In genomic region chr19:9956624-9957388, GRCm38 (mm10) we compare ENCODE assay signal across 24 mouse cellular contexts. TPM values are rescaled to one million over a fixed set of nuclear protein-coding genes. Genes with fewer than 3 reads are reported as not detected.
A peak's percentile ranks its signal among the peaks of the same experiment; 100 is the strongest.
DNase-seq lines count a peak whose midpoint lies in the region; ATAC-seq and TF ChIP-seq lines count a peak whose summit lies in the region.
"Had no signal": no experiment of that assay in that cellular context is flagged by ENCODE, and none has a peak within 500 bp of the region (broad histone marks: within the 10 kb centered on the region; RNA-seq: fewer than 3 reads in every experiment).

No protein-coding gene starts in this region.

- TF ChIP-seq CTCF in forebrain, postnatal 0 days (IDR thresholded peaks at IDR 0.05; ENCODE audit: low read depth), result no peak
- no peak for TF ChIP-seq CTCF in hindbrain, postnatal 0 days (IDR thresholded peaks at IDR 0.05; ENCODE audit: low read depth)

- H3K4me2 ChIP-seq in forebrain, postnatal 0 days (ENCODE audit: low read depth), result no peak overlapping the region
- H3K4me2 ChIP-seq in forebrain, embryonic 14.5 days (ENCODE audit: low read length), result no peak overlapping the region
- no peak overlapping the region for H3K4me2 ChIP-seq in hindbrain, postnatal 0 days (ENCODE audit: low read depth, low read length)
- H3K4me2 ChIP-seq: embryonic facial prominence, embryonic 12.5 days; heart, embryonic 11.5 days; intestine, embryonic 15.5 days; kidney, embryonic 15.5 days; neural tube, embryonic 12.5 days had no signal

- H3K9ac ChIP-seq in forebrain, postnatal 0 days, result no peak overlapping the region
- no peak overlapping the region for H3K9ac ChIP-seq in forebrain, embryonic 14.5 days (ENCODE audit: low read length)
- no peak overlapping the region for H3K9ac ChIP-seq in hindbrain, postnatal 0 days (replicated peaks; ENCODE audit: low read length)
- H3K9ac ChIP-seq: embryonic facial prominence, embryonic 12.5 days; intestine, embryonic 15.5 days; kidney, embryonic 15.5 days; neural tube, embryonic 12.5 days had no signal

- ATAC-seq in forebrain, postnatal 0 days, result peak; percentile 59
- no peak for ATAC-seq in forebrain, embryonic 14.5 days
- peak; percentile 78 for ATAC-seq in hindbrain, postnatal 0 days
- ATAC-seq: CD4-positive, CD25-positive, alpha-beta regulatory T cell, adult 4 months; intestine, embryonic 15.5 days had no signal

- no peaks in the 10 kb centered on the region for H3K4me1 ChIP-seq in forebrain, postnatal 0 days (ENCODE audit: insufficient read depth)
- H3K4me1 ChIP-seq in forebrain, embryonic 14.5 days (ENCODE audit: control insufficient read depth, insufficient read depth, low read length), result peaks cover 4% of the 10 kb centered on the region; the same call in 1 of the 2 replicates
- H3K4me1 ChIP-seq in hindbrain, postnatal 0 days (ENCODE audit: insufficient read depth, low read length), result no peaks in the 10 kb centered on the region; the same call in 1 of the 2 replicates

- no peak overlapping the region for H3K4me3 ChIP-seq in forebrain, postnatal 0 days (ENCODE audit: low read depth, low read length)
- H3K4me3 ChIP-seq in forebrain, embryonic 14.5 days (ENCODE audit: low read depth, low read length), result no peak overlapping the region
- no peak overlapping the region for H3K4me3 ChIP-seq in hindbrain, postnatal 0 days (ENCODE audit: low read length)
- no peak overlapping the region for H3K4me3 ChIP-seq in macrophage (ENCODE audit: inconsistent target)
- H3K4me3 ChIP-seq: embryonic facial prominence, embryonic 12.5 days; intestine, embryonic 15.5 days; kidney, embryonic 15.5 days; neural tube, embryonic 12.5 days had no signal

- DNase-seq in forebrain, postnatal 0 days, result no peak
- no peak for DNase-seq in forebrain, embryonic 14.5 days (ENCODE audit: low spot score)
- DNase-seq in layer of hippocampus, adult 9-11 months, result peak; percentile 50
- no peak for DNase-seq in layer of hippocampus, postnatal 14 days (ENCODE audit: low spot score in 2 of 2)
- peak; percentile 33 for DNase-seq in hindbrain, postnatal 0 days (ENCODE audit: low spot score)
- DNase-seq in urinary bladder, postnatal 36 days (ENCODE audit: low spot score in 2 of 2), result no peak
- no peak for DNase-seq in urinary bladder, postnatal 4 days (ENCODE audit: low spot score in 2 of 2)
- DNase-seq: adrenal gland, postnatal 10 days; cerebellum, adult 2 months; gastrocnemius, postnatal 14 days; heart, postnatal 36 days; lung, adult 2 months; lung, postnatal 36 days; right cerebral cortex, postnatal 14 days; thymus, postnatal 14 days had no signal

- peaks cover 26% of the 10 kb centered on the region; the same call in 1 of the 2 replicates for H3K79me2 ChIP-seq in macrophage (ENCODE audit: inconsistent target)

- H3K9me3 ChIP-seq in forebrain, postnatal 0 days (ENCODE audit: low read length), result no peaks in the 10 kb centered on the region
- H3K9me3 ChIP-seq in forebrain, embryonic 14.5 days (replicated peaks; ENCODE audit: control insufficient read depth, low read length), result no peaks in the 10 kb centered on the region
- H3K9me3 ChIP-seq in hindbrain, postnatal 0 days (ENCODE audit: low read length), result no peaks in the 10 kb centered on the region
- H3K9me3 ChIP-seq: embryonic facial prominence, embryonic 12.5 days; intestine, embryonic 15.5 days; kidney, embryonic 15.5 days; neural tube, embryonic 12.5 days had no signal

- no peaks in the 10 kb centered on the region for H3K36me3 ChIP-seq in forebrain, postnatal 0 days (ENCODE audit: insufficient read depth)
- H3K36me3 ChIP-seq in forebrain, embryonic 14.5 days (ENCODE audit: control insufficient read depth, insufficient read depth, low read length), result no peaks in the 10 kb centered on the region
- no peaks in the 10 kb centered on the region for H3K36me3 ChIP-seq in hindbrain, postnatal 0 days (ENCODE audit: insufficient read depth, low read length)
- no peaks in the 10 kb centered on the region for H3K36me3 ChIP-seq in macrophage (ENCODE audit: inconsistent target)
- H3K36me3 ChIP-seq: embryonic facial prominence, embryonic 12.5 days; intestine, embryonic 15.5 days; kidney, embryonic 15.5 days; neural tube, embryonic 12.5 days had no signal

- no peaks in the 10 kb centered on the region for H3K27me3 ChIP-seq in forebrain, postnatal 0 days (ENCODE audit: insufficient read depth, low read length)
- H3K27me3 ChIP-seq in forebrain, embryonic 14.5 days (replicated peaks; ENCODE audit: control insufficient read depth, insufficient read depth, low read length), result no peaks in the 10 kb centered on the region
- H3K27me3 ChIP-seq in hindbrain, postnatal 0 days (ENCODE audit: insufficient read depth, low read length), result no peaks in the 10 kb centered on the region
- H3K27me3 ChIP-seq: embryonic facial prominence, embryonic 12.5 days; intestine, embryonic 15.5 days; kidney, embryonic 15.5 days; neural tube, embryonic 12.5 days had no signal

- WGBS in forebrain, postnatal 0 days, result 84% methylated on average over 4 of the region's 4 CpGs
- WGBS in forebrain, embryonic 14.5 days, result 80% methylated on average over 4 of the region's 4 CpGs
- 81% methylated on average over 4 of the region's 4 CpGs for WGBS in hindbrain, postnatal 0 days
- 82% methylated on average over 4 of the region's 4 CpGs for WGBS in macrophage (ENCODE audit: missing documents)

- no peak overlapping the region for H3K27ac ChIP-seq in forebrain, postnatal 0 days (ENCODE audit: low read depth, low read length)
- no peak overlapping the region for H3K27ac ChIP-seq in forebrain, embryonic 14.5 days (ENCODE audit: low read depth, low read length)
- no peak overlapping the region for H3K27ac ChIP-seq in hindbrain, postnatal 0 days
- peak overlapping the region; percentile 100 for H3K27ac ChIP-seq in macrophage
- H3K27ac ChIP-seq: embryonic facial prominence, embryonic 12.5 days; intestine, embryonic 15.5 days; kidney, embryonic 15.5 days; neural tube, embryonic 12.5 days had no signal

RNA-seq across cellular contexts. Expression of gene Fth1, which starts 23.6 kb away (rescaled TPM):
- 228 and 300 TPM in 2 replicates for total RNA-seq in forebrain, postnatal 0 days (2014; rRNA removed)
- 2,942 and 2,984 TPM in 2 replicates for polyA plus RNA-seq in forebrain, postnatal 0 days (2015; fragmentation: Nextera tagmentation; extraction: Ambion mirVana)
- polyA plus RNA-seq in forebrain, embryonic 14.5 days (2014; fragmentation: Nextera tagmentation; extraction: Ambion mirVana), result 1,442 and 1,550 TPM in 2 replicates
- total RNA-seq in layer of hippocampus, postnatal 14 days (2021), result 1,000 to 10,000 TPM; 2,325 to 2,371 TPM
- 301 and 443 TPM in 2 replicates for total RNA-seq in hindbrain, postnatal 0 days (2014; rRNA removed)
- polyA plus RNA-seq in hindbrain, postnatal 0 days (2015; fragmentation: Nextera tagmentation; extraction: Ambion mirVana), result 2,616 and 2,786 TPM in 2 replicates
- 1,000 to 10,000 TPM in 25 of 26 experiments, 100 to 1,000 TPM in 1; 839 to 4,643 (median 2,612) TPM for total RNA-seq in macrophage (2018; cell fraction: chromatin; rRNA removed)
- over 10,000 TPM; 27,371 to 77,320 (median 43,339) TPM for total RNA-seq in macrophage (2018; cell fraction: cytosol; rRNA removed)
- total RNA-seq in macrophage (2018; cell fraction: nucleus; rRNA removed), result over 10,000 TPM in 4 of 26 experiments, 1,000 to 10,000 TPM in 22; 2,155 to 11,196 (median 6,502) TPM
- polyA plus RNA-seq in macrophage (2018), result 25,011 to 42,260 TPM (median 38,400 TPM) in 3 replicates

RNA-seq across cellular contexts. Expression of gene Best1, which starts 44.6 kb away (rescaled TPM):
- 0.92 and 1.6 TPM in 2 replicates for total RNA-seq in forebrain, postnatal 0 days (2014; rRNA removed)
- 1.6 and 3.6 TPM in 2 replicates for polyA plus RNA-seq in forebrain, postnatal 0 days (2015; fragmentation: Nextera tagmentation; extraction: Ambion mirVana)
- polyA plus RNA-seq in forebrain, embryonic 14.5 days (2014; fragmentation: Nextera tagmentation; extraction: Ambion mirVana), result 1.1 and 1.4 TPM in 2 replicates
- total RNA-seq in layer of hippocampus, postnatal 14 days (2021), result 1 to 10 TPM in 1 of 2 experiments, under 1 TPM in 1; 0.97 to 1.1 TPM
- total RNA-seq in hindbrain, postnatal 0 days (2014; rRNA removed), result 0.86 and 1.5 TPM in 2 replicates
- 2.6 and 3.0 TPM in 2 replicates for polyA plus RNA-seq in hindbrain, postnatal 0 days (2015; fragmentation: Nextera tagmentation; extraction: Ambion mirVana)
- total RNA-seq in macrophage (2018; cell fraction: chromatin; rRNA removed), result 1 to 10 TPM in 8 of 26 experiments, under 1 TPM in 17, not detected in 1; 0.25 to 4.7 (median 0.74) TPM
- total RNA-seq in macrophage (2018; cell fraction: cytosol; rRNA removed), result 1 to 10 TPM in 9 of 26 experiments, under 1 TPM in 17; 0.35 to 1.7 (median 0.84) TPM
- total RNA-seq in macrophage (2018; cell fraction: nucleus; rRNA removed), result 1 to 10 TPM in 13 of 26 experiments, under 1 TPM in 12, not detected in 1; 0.34 to 3.0 (median 1.1) TPM
- polyA plus RNA-seq in macrophage (2018), result 0.11 to 1.8 TPM (median 0.22 TPM) in 3 replicates
- total RNA-seq: common myeloid progenitor, adult 5-6 weeks; monocyte, adult 5-6 weeks had no signal

RNA-seq across cellular contexts. Expression of gene Rab3il1, which starts 44.7 kb away (rescaled TPM):
- total RNA-seq in forebrain, postnatal 0 days (2014; rRNA removed), result 14.4 and 19.9 TPM in 2 replicates
- 20.0 and 20.6 TPM in 2 replicates for polyA plus RNA-seq in forebrain, postnatal 0 days (2015; fragmentation: Nextera tagmentation; extraction: Ambion mirVana)
- 20.6 and 21.5 TPM in 2 replicates for polyA plus RNA-seq in forebrain, embryonic 14.5 days (2014; fragmentation: Nextera tagmentation; extraction: Ambion mirVana)
- 10 to 100 TPM in 1 of 2 experiments, 1 to 10 TPM in 1; 8.9 to 12.8 TPM for total RNA-seq in layer of hippocampus, postnatal 14 days (2021)
- 19.7 and 23.0 TPM in 2 replicates for total RNA-seq in hindbrain, postnatal 0 days (2014; rRNA removed)
- polyA plus RNA-seq in hindbrain, postnatal 0 days (2015; fragmentation: Nextera tagmentation; extraction: Ambion mirVana), result 20.1 and 22.2 TPM in 2 replicates
- 100 to 1,000 TPM in 11 of 26 experiments, 10 to 100 TPM in 14, 1 to 10 TPM in 1; 8.2 to 225 (median 73.2) TPM for total RNA-seq in macrophage (2018; cell fraction: chromatin; rRNA removed)
- total RNA-seq in macrophage (2018; cell fraction: cytosol; rRNA removed), result 100 to 1,000 TPM in 17 of 26 experiments, 10 to 100 TPM in 9; 35.4 to 153 (median 124) TPM
- 100 to 1,000 TPM in 10 of 26 experiments, 10 to 100 TPM in 16; 23.9 to 194 (median 77.8) TPM for total RNA-seq in macrophage (2018; cell fraction: nucleus; rRNA removed)
- polyA plus RNA-seq in macrophage (2018), result 97.7 to 161 TPM (median 125 TPM) in 3 replicates
- polyA plus RNA-seq: CD4-positive, CD25-positive, alpha-beta regulatory T cell, adult 4 months had no signal

RNA-seq across cellular contexts. Expression of gene Incenp, which starts 57.5 kb away (rescaled TPM):
- 6.2 and 15.9 TPM in 2 replicates for total RNA-seq in forebrain, postnatal 0 days (2014; rRNA removed)
- polyA plus RNA-seq in forebrain, postnatal 0 days (2015; fragmentation: Nextera tagmentation; extraction: Ambion mirVana), result 12.3 and 19.4 TPM in 2 replicates
- polyA plus RNA-seq in forebrain, embryonic 14.5 days (2014; fragmentation: Nextera tagmentation; extraction: Ambion mirVana), result 39.8 and 41.0 TPM in 2 replicates
- 10 to 100 TPM; 18.3 to 18.6 TPM for total RNA-seq in layer of hippocampus, postnatal 14 days (2021)
- total RNA-seq in hindbrain, postnatal 0 days (2014; rRNA removed), result 11.4 and 16.2 TPM in 2 replicates
- 26.4 and 27.2 TPM in 2 replicates for polyA plus RNA-seq in hindbrain, postnatal 0 days (2015; fragmentation: Nextera tagmentation; extraction: Ambion mirVana)
- 100 to 1,000 TPM in 13 of 26 experiments, 10 to 100 TPM in 13; 11.0 to 260 (median 108) TPM for total RNA-seq in macrophage (2018; cell fraction: chromatin; rRNA removed)
- total RNA-seq in macrophage (2018; cell fraction: cytosol; rRNA removed), result 10 to 100 TPM; 14.9 to 49.5 (median 37.8) TPM
- total RNA-seq in macrophage (2018; cell fraction: nucleus; rRNA removed), result 100 to 1,000 TPM in 2 of 26 experiments, 10 to 100 TPM in 24; 19.3 to 115 (median 57.5) TPM
- polyA plus RNA-seq in macrophage (2018), result 37.8 to 67.1 TPM (median 51.1 TPM) in 3 replicates

Comparison
In these comparisons a context has a peak if more than half of its experiments do, and no peak if none do; other contexts are left out.
1. DNase-seq: peak in layer of hippocampus, adult 9-11 months (single experiment) and hindbrain, postnatal 0 days (single experiment); none in forebrain, postnatal 0 days (single experiment), forebrain, embryonic 14.5 days (single experiment), layer of hippocampus, postnatal 14 days (0 of 2), urinary bladder, postnatal 36 days (0 of 2) and urinary bladder, postnatal 4 days (0 of 2).